Comparison of ENCODE assay signal across 8 mouse cellular contexts in genomic region chr4:41465287-41465665, GRCm38 (mm10). TPM values are rescaled to one million over a fixed set of nuclear protein-coding genes. Genes with fewer than 3 reads are reported as not detected.
DNase-seq lines count a peak whose midpoint lies in the region; ATAC-seq and TF ChIP-seq lines count a peak whose summit lies in the region.

No protein-coding gene starts in this region.

- 2% methylated on average over 17 of the region's 17 CpGs for WGBS in liver, adult 2 months
- 4% methylated on average over 17 of the region's 17 CpGs for WGBS in embryonic facial prominence, embryonic 10.5 days
- WGBS in hindbrain, postnatal 0 days = 2% methylated on average over 17 of the region's 17 CpGs

- 0 out of 2 replicates have a peak, but pooled peaks have one; percentile 18 for TF ChIP-seq CTCF in liver, adult 2 months (IDR thresholded peaks at IDR 0.05; ENCODE audit: low read depth, low read length)
- TF ChIP-seq CTCF in hindbrain, postnatal 0 days (IDR thresholded peaks at IDR 0.05; ENCODE audit: low read depth) = peak; percentile 33

- peaks cover 4% of the 10 kb centered on the region for H3K4me1 ChIP-seq in liver, adult 2 months (ENCODE audit: control insufficient read depth, insufficient read depth, low read length)
- peaks cover 39% of the 10 kb centered on the region for H3K4me1 ChIP-seq in embryonic facial prominence, embryonic 10.5 days
- no peaks in the 10 kb centered on the region for H3K4me1 ChIP-seq in hindbrain, postnatal 0 days (ENCODE audit: insufficient read depth, low read length)

- H3K4me2 ChIP-seq in hindbrain, postnatal 0 days (ENCODE audit: low read depth, low read length) = peak overlapping the region; percentile 58
- H3K4me2 ChIP-seq in myocyte (ENCODE audit: low read depth) = peak overlapping the region; percentile 88

- ATAC-seq in hindbrain, postnatal 0 days = peak; percentile 11
- no peak for ATAC-seq in megakaryocyte-erythroid progenitor cell, adult 5-6 weeks (replicated peaks; ENCODE audit: low FRiP score, low TSS enrichment, poor library complexity, severe bottlenecking)

- DNase-seq in liver, adult 2 months (ENCODE audit: extremely low read depth, low read depth, low spot score) = peak; percentile 86
- no peak for DNase-seq in liver
- no peak for DNase-seq in embryonic facial prominence, embryonic 10.5 days (ENCODE audit: low spot score)
- peak; percentile 58 for DNase-seq in hindbrain, postnatal 0 days (ENCODE audit: low spot score)
- DNase-seq in c-Kit-positive CD71-positive TER-119-positive erythroid progenitor cells, embryonic 14.5 days (ENCODE audit: low spot score) = no peak
- DNase-seq in adrenal gland, adult 18-20 months (ENCODE audit: low spot score in 2 of 2) = no peak

- no peaks in the 10 kb centered on the region for H3K36me3 ChIP-seq in liver, adult 2 months (ENCODE audit: control insufficient read depth, insufficient read depth, low read length)
- H3K36me3 ChIP-seq in embryonic facial prominence, embryonic 10.5 days (replicated peaks) = peaks cover 24% of the 10 kb centered on the region
- H3K36me3 ChIP-seq in hindbrain, postnatal 0 days (ENCODE audit: insufficient read depth, low read length) = no peaks in the 10 kb centered on the region
- H3K36me3 ChIP-seq in myocyte (ENCODE audit: control insufficient read depth, insufficient read depth) = peaks cover 2% of the 10 kb centered on the region

- 0 out of 2 replicates have a peak, but pooled peaks cover 2% of the 10 kb centered on the region for H3K9me3 ChIP-seq in embryonic facial prominence, embryonic 10.5 days
- H3K9me3 ChIP-seq in hindbrain, postnatal 0 days (ENCODE audit: low read length) = no peaks in the 10 kb centered on the region

- H3K27me3 ChIP-seq in liver, adult 2 months (ENCODE audit: control insufficient read depth, insufficient read depth, low read length) = no peaks in the 10 kb centered on the region
- no peaks in the 10 kb centered on the region for H3K27me3 ChIP-seq in embryonic facial prominence, embryonic 10.5 days (replicated peaks; ENCODE audit: low read depth, poor library complexity, severe bottlenecking)
- H3K27me3 ChIP-seq in hindbrain, postnatal 0 days (ENCODE audit: insufficient read depth, low read length) = no peaks in the 10 kb centered on the region
- H3K27me3 ChIP-seq in myocyte (ENCODE audit: control insufficient read depth, insufficient read depth, insufficient read length) = no peaks in the 10 kb centered on the region

- TF ChIP-seq POLR2A in liver, adult 2 months (IDR thresholded peaks at IDR 0.05; ENCODE audit: extremely low read depth, insufficient read depth, low read length) = no peak
- TF ChIP-seq POLR2A in myocyte (IDR thresholded peaks at IDR 0.05; ENCODE audit: insufficient read length, low read depth) = no peak

- H3K27ac ChIP-seq in liver, adult 2 months (replicated peaks; ENCODE audit: insufficient read depth, low read depth, low read length) = peak overlapping the region; percentile 89
- H3K27ac ChIP-seq in embryonic facial prominence, embryonic 10.5 days (replicated peaks) = peak overlapping the region; percentile 89
- peak overlapping the region; percentile 65; the same call in 1 of the 2 replicates for H3K27ac ChIP-seq in hindbrain, postnatal 0 days

- no peaks in the 10 kb centered on the region for H3K79me2 ChIP-seq in liver, adult 2 months (ENCODE audit: control insufficient read depth, insufficient read depth, low read length)
- H3K79me2 ChIP-seq in myocyte (ENCODE audit: control insufficient read depth, insufficient read depth) = peaks cover 32% of the 10 kb centered on the region

- peak overlapping the region; percentile 88 for H3K4me3 ChIP-seq in liver, adult 2 months (ENCODE audit: insufficient read depth, low read depth, low read length)
- H3K4me3 ChIP-seq in embryonic facial prominence, embryonic 10.5 days = peak overlapping the region; percentile 75
- H3K4me3 ChIP-seq in hindbrain, postnatal 0 days (ENCODE audit: low read length) = peak overlapping the region; percentile 74
- H3K4me3 ChIP-seq in myocyte = peak overlapping the region; percentile 74

- peak overlapping the region; percentile 87 for H3K9ac ChIP-seq in liver, adult 2 months (ENCODE audit: low read depth, low read length)
- H3K9ac ChIP-seq in hindbrain, postnatal 0 days (replicated peaks; ENCODE audit: low read length) = peak overlapping the region; percentile 52

- H3ac ChIP-seq in myocyte (ENCODE audit: control insufficient read depth, insufficient read length) = peak overlapping the region; percentile 64

TF ChIP-seq in myocyte, 11 proteins besides CTCF, POLR2A, EP300 and RAD21:
- no peak for TF ChIP-seq POLR2AphosphoS2 (IDR thresholded peaks at IDR 0.05; ENCODE audit: insufficient read length, low read depth)
- TF ChIP-seq MYOD1 (IDR thresholded peaks at IDR 0.05; ENCODE audit: control insufficient read depth in 1 of 3, insufficient read length in 2 of 3, low read depth in 2 of 3) = no peak
- TF ChIP-seq CEBPB (IDR thresholded peaks at IDR 0.05; ENCODE audit: insufficient read depth, poor library complexity, severe bottlenecking) = no peak
- TF ChIP-seq TCF12 (IDR thresholded peaks at IDR 0.05; ENCODE audit: insufficient read depth, poor library complexity, severe bottlenecking) = no peak
- no peak for TF ChIP-seq TCF3 (IDR thresholded peaks at IDR 0.05; ENCODE audit: insufficient read length, low read depth)
- TF ChIP-seq MAX (IDR thresholded peaks at IDR 0.05; ENCODE audit: low read depth) = no peak
- TF ChIP-seq MYOG (IDR thresholded peaks at IDR 0.05; ENCODE audit: control insufficient read depth in 1 of 3, insufficient read depth in 1 of 3, insufficient read length in 2 of 3, low read depth in 2 of 3) = no peak
- TF ChIP-seq E2F4 (IDR thresholded peaks at IDR 0.05; ENCODE audit: insufficient read depth) = no peak
- TF ChIP-seq USF1 (IDR thresholded peaks at IDR 0.05; ENCODE audit: low read depth) = no peak
- TF ChIP-seq REST (IDR thresholded peaks at IDR 0.05; ENCODE audit: insufficient read depth, insufficient read length) = no peak
- no peak for TF ChIP-seq SRF (IDR thresholded peaks at IDR 0.05; ENCODE audit: control insufficient read depth, insufficient read length, low read depth)

RNA-seq across cellular contexts. Expression of gene Nudt2, which starts 0.3 kb away (rescaled TPM):
- 33.0 and 33.9 TPM in 2 replicates for total RNA-seq in liver, adult 2 months (2014; rRNA removed)
- polyA plus RNA-seq in liver, adult 2 months (2012; rRNA removed) = 18.3 and 18.6 TPM in 2 replicates
- polyA plus RNA-seq in embryonic facial prominence, embryonic 10.5 days (2016; fragmentation: Nextera tagmentation; extraction: Ambion mirVana) = 55.4 and 61.4 TPM in 2 replicates
- 29.2 and 40.7 TPM in 2 replicates for total RNA-seq in hindbrain, postnatal 0 days (2014; rRNA removed)
- 68.6 and 71.6 TPM in 2 replicates for polyA plus RNA-seq in hindbrain, postnatal 0 days (2015; fragmentation: Nextera tagmentation; extraction: Ambion mirVana)
- polyA plus RNA-seq in myocyte (2012; fragmentation: generic; extraction: Trizol) = 36.9 TPM
- total RNA-seq in adrenal gland, adult 18-20 months (2021) = 10 to 100 TPM; 25.6 to 27.0 TPM
- total RNA-seq in megakaryocyte-erythroid progenitor cell, adult 5-6 weeks (2014; fragmentation: Nextera tagmentation) = 18.1 and 27.4 TPM in 2 replicates
- 18.2 and 40.3 TPM in 2 replicates for total RNA-seq in megakaryocyte-erythroid progenitor cell, adult 5-6 weeks (2017)

RNA-seq across cellular contexts. Expression of gene Kif24, which starts 0.6 kb away (rescaled TPM):
- total RNA-seq in liver, adult 2 months (2014; rRNA removed) = 0.37 and 0.94 TPM in 2 replicates
- 0.27 and 0.43 TPM in 2 replicates for polyA plus RNA-seq in liver, adult 2 months (2012; rRNA removed)
- 13.7 and 15.1 TPM in 2 replicates for polyA plus RNA-seq in embryonic facial prominence, embryonic 10.5 days (2016; fragmentation: Nextera tagmentation; extraction: Ambion mirVana)
- total RNA-seq in hindbrain, postnatal 0 days (2014; rRNA removed) = 4.2 and 4.8 TPM in 2 replicates
- polyA plus RNA-seq in hindbrain, postnatal 0 days (2015; fragmentation: Nextera tagmentation; extraction: Ambion mirVana) = 2.3 and 2.7 TPM in 2 replicates
- polyA plus RNA-seq in myocyte (2012; fragmentation: generic; extraction: Trizol) = 7.2 TPM
- total RNA-seq in adrenal gland, adult 18-20 months (2021) = under 1 TPM; 0.90 to 0.93 TPM
- 29.6 and 35.0 TPM in 2 replicates for total RNA-seq in megakaryocyte-erythroid progenitor cell, adult 5-6 weeks (2014; fragmentation: Nextera tagmentation)
- total RNA-seq in megakaryocyte-erythroid progenitor cell, adult 5-6 weeks (2017) = 10.8 and 14.9 TPM in 2 replicates

RNA-seq across cellular contexts. Expression of gene AI464131, which starts 37.6 kb away (rescaled TPM):
- total RNA-seq in liver, adult 2 months (2014; rRNA removed) = 15.9 and 21.7 TPM in 2 replicates
- polyA plus RNA-seq in liver, adult 2 months (2012; rRNA removed) = 27.9 and 28.9 TPM in 2 replicates
- 5.7 and 8.9 TPM in 2 replicates for polyA plus RNA-seq in embryonic facial prominence, embryonic 10.5 days (2016; fragmentation: Nextera tagmentation; extraction: Ambion mirVana)
- 62.4 and 69.9 TPM in 2 replicates for total RNA-seq in hindbrain, postnatal 0 days (2014; rRNA removed)
- 22.0 and 22.9 TPM in 2 replicates for polyA plus RNA-seq in hindbrain, postnatal 0 days (2015; fragmentation: Nextera tagmentation; extraction: Ambion mirVana)
- 33.9 TPM for polyA plus RNA-seq in myocyte (2012; fragmentation: generic; extraction: Trizol)
- 10 to 100 TPM; 11.6 to 12.4 TPM for total RNA-seq in adrenal gland, adult 18-20 months (2021)
- total RNA-seq in megakaryocyte-erythroid progenitor cell, adult 5-6 weeks (2014; fragmentation: Nextera tagmentation) = 0.15 TPM in 1 of 2 replicates, not detected in the other
- total RNA-seq in megakaryocyte-erythroid progenitor cell, adult 5-6 weeks (2017) = not detected in 2 replicates

RNA-seq across cellular contexts. Expression of gene 1110017D15Rik, which starts 51.9 kb away (rescaled TPM):
- total RNA-seq in liver, adult 2 months (2014; rRNA removed) = not detected in 2 replicates
- polyA plus RNA-seq in liver, adult 2 months (2012; rRNA removed) = 0.24 TPM in 1 of 2 replicates, not detected in the other
- polyA plus RNA-seq in embryonic facial prominence, embryonic 10.5 days (2016; fragmentation: Nextera tagmentation; extraction: Ambion mirVana) = 5.3 and 6.1 TPM in 2 replicates
- total RNA-seq in hindbrain, postnatal 0 days (2014; rRNA removed) = 2.3 and 9.9 TPM in 2 replicates
- 19.9 and 21.4 TPM in 2 replicates for polyA plus RNA-seq in hindbrain, postnatal 0 days (2015; fragmentation: Nextera tagmentation; extraction: Ambion mirVana)
- polyA plus RNA-seq in myocyte (2012; fragmentation: generic; extraction: Trizol) = 0.06 TPM
- 1 to 10 TPM in 1 of 2 experiments, under 1 TPM in 1; 0.60 to 1.1 TPM for total RNA-seq in adrenal gland, adult 18-20 months (2021)
- not detected in 2 replicates for total RNA-seq in megakaryocyte-erythroid progenitor cell, adult 5-6 weeks (2014; fragmentation: Nextera tagmentation)
- total RNA-seq in megakaryocyte-erythroid progenitor cell, adult 5-6 weeks (2017) = not detected in 2 replicates

Comparison
In these comparisons a context has a peak if more than half of its experiments do, and no peak if none do; other contexts are left out.
1. DNase-seq: peak in liver, adult 2 months (single experiment) and hindbrain, postnatal 0 days (single experiment); none in liver (single experiment), embryonic facial prominence, embryonic 10.5 days (single experiment), c-Kit-positive CD71-positive TER-119-positive erythroid progenitor cells, embryonic 14.5 days (single experiment) and adrenal gland, adult 18-20 months (0 of 2).
2. RNA of gene AI464131, which starts 37.6 kb away (total RNA-seq): 62.4 to 69.9 TPM in hindbrain, postnatal 0 days, 15.9 to 21.7 TPM in liver, adult 2 months and 11.6 to 12.4 TPM in adrenal gland, adult 18-20 months; 0.15 TPM in megakaryocyte-erythroid progenitor cell, adult 5-6 weeks; every median in the first group is over 10 times any median in the second.
3. Peak in every context shown above with its lines, with median percentiles within 50 percentile points of each other: H3K27ac ChIP-seq and H3K4me3 ChIP-seq.